Mouse (Mus musculus): ENCODE data around the gene Mkln1. TPM values are rescaled to one million over a fixed set of nuclear protein-coding genes. Genes with fewer than 3 reads are reported as not detected.

The Mkln1 gene
- polyA plus RNA-seq, 1 experiment: 48.6 TPM

DNA sequence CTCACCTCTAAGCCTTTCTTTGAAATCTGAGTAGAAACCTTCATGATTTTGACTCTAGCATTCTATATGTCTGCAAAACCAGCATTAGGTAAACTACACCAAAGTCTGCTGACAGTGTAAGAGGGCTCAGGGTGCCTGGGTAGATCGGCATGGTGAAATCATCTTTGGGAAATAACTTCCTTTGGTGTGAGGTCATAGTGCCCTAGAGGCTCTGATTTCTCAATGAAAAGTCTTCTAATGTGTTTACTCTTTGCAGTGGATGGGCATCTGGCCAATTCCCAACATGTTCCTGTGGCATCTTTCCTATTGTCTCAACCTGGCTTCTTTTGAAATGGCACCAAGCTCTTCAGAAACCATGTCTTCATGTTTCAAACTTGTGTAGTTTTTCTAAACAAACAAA is 58.5 kb downstream of the Mkln1 start:
- no peak for TF ChIP-seq GATA1 (IDR thresholded peaks at IDR 0.05; ENCODE audit: low read length)

GRCm38 (mm10) chr6:31469431-31469830 is 70.9 kb downstream of the Mkln1 start:
- TF ChIP-seq GATA1 (IDR thresholded peaks at IDR 0.05; ENCODE audit: low read length): no peak

- TF ChIP-seq GATA1 (IDR thresholded peaks at IDR 0.05; ENCODE audit: low read length): no peak
These were observed 79.7 kb downstream of the Mkln1 start for GRCm38 (mm10) chr6:31478221-31478620.

- TF ChIP-seq GATA1 (IDR thresholded peaks at IDR 0.05; ENCODE audit: low read length): no peak
These were observed 81.5 kb downstream of the Mkln1 start for GRCm38 (mm10) chr6:31480008-31480407.

DNA sequence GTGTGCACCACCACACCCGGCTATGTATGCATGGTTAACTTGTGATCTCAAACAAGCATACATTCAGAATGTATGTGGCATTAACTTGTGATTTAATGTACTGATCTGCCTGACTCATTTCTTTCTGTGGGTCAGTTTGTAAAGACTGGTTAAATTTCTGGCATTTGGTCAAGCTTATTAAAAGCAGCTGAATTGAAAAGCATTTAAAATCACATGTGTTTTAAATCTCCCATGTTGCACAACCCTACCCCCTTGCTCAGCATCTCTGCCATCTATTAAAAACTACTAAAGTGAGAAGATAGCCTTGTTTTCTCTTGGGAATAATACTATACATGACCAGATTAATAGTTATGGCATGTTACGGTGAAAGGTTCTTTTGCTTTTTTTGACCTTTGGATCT is 88.1 kb downstream of the Mkln1 start:
- no peak for TF ChIP-seq GATA1 (IDR thresholded peaks at IDR 0.05; ENCODE audit: low read length)

- TF ChIP-seq GATA1 (IDR thresholded peaks at IDR 0.05; ENCODE audit: low read length): no peak
These were observed 91.4 kb downstream of the Mkln1 start for GRCm38 (mm10) chr6:31489950-31490349.

DNA sequence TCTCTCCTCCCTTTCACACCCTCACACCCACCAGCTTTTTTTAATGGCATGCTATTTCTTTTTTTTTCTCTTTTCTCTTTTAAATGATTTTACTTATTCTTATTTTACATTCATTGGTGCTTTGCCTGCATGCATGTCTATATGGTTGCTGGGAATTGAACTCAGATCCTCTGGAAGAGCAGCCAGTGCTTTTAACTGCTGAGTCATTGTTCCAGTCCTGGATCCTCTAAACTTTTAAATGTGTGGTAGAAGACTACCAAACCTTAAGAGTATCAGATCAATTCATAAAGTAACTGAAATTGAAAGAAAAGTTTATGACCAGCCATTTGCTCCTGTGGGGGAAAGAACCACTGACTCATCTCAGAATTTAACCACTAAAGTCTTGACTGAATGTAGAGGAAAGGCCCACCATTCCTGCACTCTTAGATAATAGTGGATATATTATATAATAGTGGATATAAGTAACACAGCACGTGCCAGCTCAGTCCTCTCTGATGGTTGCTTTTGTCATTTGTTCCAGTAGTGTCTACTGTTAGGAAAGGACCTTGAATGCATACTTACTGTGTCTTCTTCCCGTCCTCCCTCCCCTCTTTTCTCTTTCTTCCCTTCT is 96.7 kb downstream of the Mkln1 start:
- no peak for TF ChIP-seq GATA1 (IDR thresholded peaks at IDR 0.05; ENCODE audit: low read length)

DNA sequence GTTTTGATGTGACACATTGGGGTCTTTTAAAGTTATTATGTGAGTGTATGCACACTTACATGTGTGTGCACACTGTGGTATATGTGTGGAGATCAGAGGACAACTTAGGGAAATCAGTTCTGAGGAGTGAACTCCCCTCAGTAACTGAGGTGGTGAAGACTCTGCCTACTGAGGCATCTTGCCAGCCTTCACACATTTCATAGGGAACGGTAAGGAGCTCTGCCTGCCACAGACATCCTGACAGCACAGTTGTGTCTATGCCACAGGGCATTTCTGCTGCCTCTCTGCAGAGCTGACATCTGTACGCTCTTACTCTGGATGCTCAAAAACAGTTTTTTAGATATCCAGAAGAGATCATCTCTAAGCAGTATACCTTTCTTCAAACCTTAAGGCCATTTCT is 97.7 kb downstream of the Mkln1 start:
- TF ChIP-seq GATA1 (IDR thresholded peaks at IDR 0.05; ENCODE audit: low read length): no peak

- TF ChIP-seq GATA1 (IDR thresholded peaks at IDR 0.05; ENCODE audit: low read length): no peak
These were observed 101.3 kb downstream of the Mkln1 start for GRCm38 (mm10) chr6:31499836-31500235.

DNA sequence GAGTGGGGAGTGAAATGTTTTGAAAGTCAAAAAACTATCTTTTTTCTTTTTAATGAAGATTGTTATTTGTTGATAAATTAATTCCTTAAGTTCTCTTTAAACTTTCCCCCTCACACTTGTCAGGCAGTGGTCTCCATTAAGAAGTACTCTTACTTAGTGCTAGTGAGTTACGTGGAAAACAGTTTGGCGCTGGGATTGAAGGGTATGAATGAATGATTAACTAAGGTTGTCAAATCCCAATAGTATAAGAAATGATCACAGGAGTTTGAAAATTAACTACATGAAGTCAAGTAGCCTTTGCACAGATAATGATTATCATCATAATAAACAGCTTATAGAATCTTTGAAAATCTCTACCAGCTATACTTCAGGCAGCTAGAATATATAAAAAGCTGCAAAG is 101.7 kb downstream of the Mkln1 start:
- TF ChIP-seq GATA1 (IDR thresholded peaks at IDR 0.05; ENCODE audit: low read length): no peak

GRCm38 (mm10) chr6:31500691-31501090 is 102.2 kb downstream of the Mkln1 start:
- TF ChIP-seq GATA1 (IDR thresholded peaks at IDR 0.05; ENCODE audit: low read length): no peak

DNA sequence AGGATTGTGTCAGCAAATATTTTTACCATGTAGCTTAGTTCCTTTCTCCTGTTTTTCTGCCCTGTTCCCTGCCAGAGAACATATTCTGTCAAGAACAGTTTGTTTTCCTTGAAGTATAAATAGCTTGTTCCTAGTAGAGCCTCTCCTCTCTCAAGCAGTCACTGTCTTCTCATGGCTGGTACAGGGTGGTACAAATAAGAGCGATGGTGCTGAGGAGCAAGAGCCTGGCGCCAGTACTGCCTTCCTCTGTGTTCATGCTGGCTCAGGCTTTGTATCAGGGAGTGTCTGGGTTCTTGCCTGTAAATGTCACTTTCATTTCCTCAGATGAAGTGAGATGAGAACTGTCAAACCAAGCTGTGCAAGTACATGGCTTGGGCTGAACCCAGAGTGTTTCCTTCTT is 104.1 kb downstream of the Mkln1 start:
- TF ChIP-seq GATA1 (IDR thresholded peaks at IDR 0.05; ENCODE audit: low read length): no peak

GRCm38 (mm10) chr6:31513726-31514125 is 115.2 kb downstream of the Mkln1 start:
- no peak for TF ChIP-seq GATA1 (IDR thresholded peaks at IDR 0.05; ENCODE audit: low read length)

GRCm38 (mm10) chr6:31517681-31518337 is 119.3 kb downstream of the Mkln1 start:
- no peak for TF ChIP-seq GATA1 (IDR thresholded peaks at IDR 0.05; ENCODE audit: low read length)

DNA sequence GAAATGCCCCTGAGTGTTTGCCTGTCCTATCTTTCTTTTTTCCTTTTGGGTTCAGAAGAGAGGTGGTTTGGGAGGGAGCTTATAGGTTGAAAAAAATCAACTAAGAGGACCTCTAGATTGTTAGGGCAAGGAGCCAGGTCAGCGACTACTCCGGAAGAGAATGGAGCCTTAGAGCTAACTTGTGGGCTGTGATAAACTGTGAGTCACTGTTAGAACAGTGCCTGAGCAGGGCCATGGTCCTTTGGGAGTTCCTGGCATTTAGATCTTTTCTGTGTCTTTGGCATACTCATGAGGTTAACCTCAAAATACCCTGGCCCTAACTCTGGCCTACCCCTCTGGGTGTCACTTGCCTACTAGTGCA is 119.8 kb downstream of the Mkln1 start:
- no peak for TF ChIP-seq GATA1 (IDR thresholded peaks at IDR 0.05; ENCODE audit: low read length)

DNA sequence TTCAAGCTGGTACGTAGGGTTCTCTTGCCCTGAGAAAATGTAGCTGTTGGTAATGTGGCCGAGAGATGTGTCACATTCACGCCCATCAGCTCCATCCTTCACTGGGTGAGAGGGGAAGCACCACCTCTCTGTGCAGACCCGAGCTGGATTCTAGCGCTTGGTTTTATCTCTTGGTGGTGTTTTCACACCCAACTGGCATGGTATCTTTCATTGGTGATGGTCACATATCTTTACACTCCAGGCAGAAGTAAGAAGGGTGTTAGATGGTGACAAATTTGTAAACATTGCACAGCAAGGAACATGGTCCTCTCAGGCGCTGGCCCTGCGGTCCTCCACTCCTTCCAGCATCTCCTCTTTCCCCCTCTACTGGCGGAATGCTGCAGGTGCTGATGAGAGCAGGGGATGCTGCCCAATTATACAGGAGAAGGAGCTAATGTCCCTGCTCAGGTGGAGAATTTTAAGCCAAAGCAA is 120.5 kb downstream of the Mkln1 start:
- TF ChIP-seq GATA1 (IDR thresholded peaks at IDR 0.05; ENCODE audit: low read length): peak; percentile 16

DNA sequence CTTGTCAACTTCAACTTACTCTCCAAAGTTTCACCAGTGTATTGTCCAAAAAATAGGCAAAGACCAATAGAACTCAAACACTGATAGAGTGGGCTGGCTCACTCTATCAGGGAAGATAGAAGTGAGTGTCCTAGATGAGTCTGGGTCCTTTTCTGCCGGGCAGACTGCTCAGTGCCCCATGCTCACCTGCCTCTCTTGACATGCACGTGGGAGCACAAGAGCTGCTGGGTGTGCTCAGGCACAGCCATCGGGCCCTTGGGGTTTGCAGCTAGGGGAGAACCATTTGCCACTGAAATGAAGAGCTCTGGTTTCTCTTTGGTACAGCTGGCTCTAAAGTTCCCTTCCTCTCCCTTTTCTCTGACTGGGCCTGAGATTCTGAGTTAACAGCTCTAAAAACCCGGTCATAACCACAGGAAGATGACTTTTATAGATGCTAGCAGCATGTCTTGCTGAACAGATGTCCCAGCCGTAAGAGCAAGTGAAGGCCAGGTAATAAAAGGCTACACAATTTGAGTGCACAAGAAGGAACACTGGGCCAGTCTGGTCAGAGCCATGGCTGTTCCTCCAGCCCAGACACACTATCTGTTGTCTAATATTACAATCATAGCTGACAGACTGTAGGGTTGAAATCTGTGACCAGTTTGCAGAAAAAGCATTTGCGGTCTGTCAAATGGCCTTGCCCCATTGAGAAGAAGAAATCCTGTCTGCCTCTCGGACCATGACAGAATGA is 122.1 kb downstream of the Mkln1 start:
- no peak for TF ChIP-seq GATA1 (IDR thresholded peaks at IDR 0.05; ENCODE audit: low read length)

Measured in G1E-ER4 (cell line).